Mouse (Mus musculus) gastrocnemius, postnatal 4 days (tissue): ENCODE results near the gene Gm8926. TPM values are rescaled to one million over a fixed set of nuclear protein-coding genes. Genes with fewer than 3 reads are reported as not detected.
"Not testable (repeated sequence)": the region's sequence is repeated elsewhere in the genome, so short reads cannot be mapped to it uniquely, and the experiment has no call there.

Experiments
- DNase-seq, 2 experiments: peaks; one replicate each; pipeline ENCODE4 v3.0.0; 2021 to 2022; ENCODE audit warnings: low spot score in 2 of 2, mixed read lengths in 2 of 2
- long read RNA-seq, 2 experiments: library from polyadenylated mRNA; stranded (forward); transcript quantifications; one replicate each; pipeline ENCODE4 v2.0.0; 2021
- total RNA-seq, 2 experiments: library from RNA; stranded (reverse); gene quantifications; 2 replicates each; pipeline ENCODE4 v1.2.3; 2021

Gm8926 gene
- not detected for total RNA-seq
- long read RNA-seq, experiment 1 = 0 reads
- long read RNA-seq, experiment 2 = 0 reads

DNA sequence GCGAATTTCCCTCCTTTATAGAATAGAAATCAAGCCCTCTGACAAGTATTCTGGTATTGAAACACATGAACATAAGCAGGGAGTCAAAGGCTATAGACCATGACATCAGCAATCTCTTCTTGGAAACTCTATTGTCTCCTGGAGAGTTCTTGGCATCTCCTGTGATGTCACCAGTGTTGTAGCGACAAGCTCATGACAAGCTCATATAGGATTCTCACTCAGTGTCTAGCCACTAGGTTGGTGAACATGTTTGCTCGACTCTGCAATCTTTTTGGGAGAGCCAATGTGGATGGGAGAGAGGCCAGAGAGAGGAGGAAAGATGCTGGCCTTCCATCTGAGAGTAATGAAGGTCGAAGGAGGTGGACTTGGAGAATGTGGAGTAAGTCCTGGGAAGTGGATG, at the start of gene Gm8926:
TSS of gene Gm8926 (plus strand) at position 301 of the 400 bp plus-strand sequence.
- not testable (repeated sequence) for DNase-seq

Other genes with a start within 250 kb of the Gm8926 start
- gene Gm6460, start 175.6 kb upstream of the Gm8926 start, total RNA-seq = not detected
- not detected for gene Gm8922, start 88.6 kb upstream of the Gm8926 start, total RNA-seq
- gene Gm6465, start 75.0 kb downstream of the Gm8926 start, total RNA-seq = not detected
- gene 4933402N22Rik, start 147.5 kb downstream of the Gm8926 start, total RNA-seq = not detected